Mouse (Mus musculus): ENCODE data around the gene Trim28.

The Trim28 gene

GRCm38 (mm10) chr7:12998851-12999250, at the start of gene Trim28:
Gene Trim28 (plus strand): TSS chr7:12999114.
- DNase-seq (ENCODE audit: low read depth, low spot score) = no peak

- peak; percentile 78 for DNase-seq (ENCODE audit: low read depth, low spot score)
Observed at GRCm38 (mm10) chr7:12949872-12950229, 49.1 kb upstream of the Trim28 start.

GRCm38 (mm10) chr7:12954896-12955295, 44.0 kb upstream of the Trim28 start:
- DNase-seq (ENCODE audit: low read depth, low spot score) = peak; percentile 27

GRCm38 (mm10) chr7:12957511-12957910, 41.4 kb upstream of the Trim28 start:
- no peak for DNase-seq (ENCODE audit: low read depth, low spot score)

- no peak for DNase-seq (ENCODE audit: low read depth, low spot score)
Observed at GRCm38 (mm10) chr7:12958948-12959347, 40.0 kb upstream of the Trim28 start.

- DNase-seq (ENCODE audit: low read depth, low spot score) = no peak
Observed at GRCm38 (mm10) chr7:12959718-12960117, 39.2 kb upstream of the Trim28 start.

- DNase-seq (ENCODE audit: low read depth, low spot score) = peak; percentile 87
Observed at GRCm38 (mm10) chr7:12961511-12962141, 37.3 kb upstream of the Trim28 start.

GRCm38 (mm10) chr7:12965678-12966091, 33.2 kb upstream of the Trim28 start, which contains the start of gene Zfp324:
Gene Zfp324 (plus strand): TSS chr7:12965838.
- peak; percentile 92 for DNase-seq (ENCODE audit: low read depth, low spot score)

- DNase-seq (ENCODE audit: low read depth, low spot score) = peak; percentile 73
Observed at GRCm38 (mm10) chr7:12966104-12966845, 32.6 kb upstream of the Trim28 start.

GRCm38 (mm10) chr7:12970906-12971305, 28.0 kb upstream of the Trim28 start:
- DNase-seq (ENCODE audit: low read depth, low spot score) = no peak

GRCm38 (mm10) chr7:12977682-12978389, 21.1 kb upstream of the Trim28 start, which contains the start of gene Zfp446:
Gene Zfp446 (plus strand): TSS chr7:12977848.
- peak; percentile 99 for DNase-seq (ENCODE audit: low read depth, low spot score)

GRCm38 (mm10) chr7:12978931-12979722, 19.8 kb upstream of the Trim28 start:
- peak; percentile 44 for DNase-seq (ENCODE audit: low read depth, low spot score)

- DNase-seq (ENCODE audit: low read depth, low spot score) = peak; percentile 47
Observed at GRCm38 (mm10) chr7:12979776-12980175, 19.1 kb upstream of the Trim28 start.

- no peak for DNase-seq (ENCODE audit: low read depth, low spot score)
Observed at GRCm38 (mm10) chr7:12980291-12980690, 18.6 kb upstream of the Trim28 start.

- no peak for DNase-seq (ENCODE audit: low read depth, low spot score)
Observed at GRCm38 (mm10) chr7:12985724-12986123, 13.2 kb upstream of the Trim28 start.

- DNase-seq (ENCODE audit: low read depth, low spot score) = no peak
Observed at GRCm38 (mm10) chr7:12986906-12987305, 12.0 kb upstream of the Trim28 start.

GRCm38 (mm10) chr7:12987409-12988189, 11.3 kb upstream of the Trim28 start:
- no peak for DNase-seq (ENCODE audit: low read depth, low spot score)

- DNase-seq (ENCODE audit: low read depth, low spot score) = peak; percentile 82
Observed at GRCm38 (mm10) chr7:12992222-12992621, 6.7 kb upstream of the Trim28 start.

- no peak for DNase-seq (ENCODE audit: low read depth, low spot score)
Observed at GRCm38 (mm10) chr7:12993148-12993547, 5.8 kb upstream of the Trim28 start.

- DNase-seq (ENCODE audit: low read depth, low spot score) = no peak
Observed at GRCm38 (mm10) chr7:12995862-12996261, 3.1 kb upstream of the Trim28 start.

- no peak for DNase-seq (ENCODE audit: low read depth, low spot score)
Observed at GRCm38 (mm10) chr7:12997230-12997629, 1.7 kb upstream of the Trim28 start.
